Mouse (Mus musculus) T-helper 17 cell (primary cell): ENCODE measurements at regions not wholly inside any gene's neighbourhood (a gene's known extent, or its start where the extent isn't known, plus 50 kb on each side); places are given as distances from the start of the nearest gene placed in this dataset.

Experiments
- in situ Hi-C, 2 experiments: fragments of 300-600 bp; cut with MboI, MseI; formaldehyde crosslinking; loops; 1 replicate in 1 of 2; 2 replicates in 1 of 2; pipeline ENCODE4 v1.15.1; 2025; ENCODE audit warnings: high pct_unique_total_duplicates in 2 of 2

GRCm38 (mm10) chr12:68882503-68882902 lies 276.5 kb downstream of the Rps29 start:
- in situ Hi-C loops, result no loop called here

GRCm38 (mm10) chr12:68879425-68879824 lies 279.6 kb downstream of the Rps29 start:
- in situ Hi-C loops, result no loop called here

- in situ Hi-C loops, result no loop called here
Observed at GRCm38 (mm10) chr12:68871259-68871658, 287.7 kb downstream of the Rps29 start.

GRCm38 (mm10) chr12:68862991-68863356 lies 296.0 kb downstream of the Rps29 start:
- in situ Hi-C loops, result no loop called here

GRCm38 (mm10) chr12:68862313-68862990 lies 296.5 kb downstream of the Rps29 start:
- in situ Hi-C loops, result no loop called here

- in situ Hi-C loops, result no loop called here
Observed at GRCm38 (mm10) chr12:68860332-68860731, 298.7 kb downstream of the Rps29 start.

GRCm38 (mm10) chr12:68849616-68850140 lies 309.3 kb downstream of the Rps29 start:
- in situ Hi-C loops, result no loop called here

- in situ Hi-C loops, result no loop called here
Observed at GRCm38 (mm10) chr12:68840815-68841214, 318.2 kb downstream of the Rps29 start.

- in situ Hi-C loops, result no loop called here
Observed at GRCm38 (mm10) chr12:68840156-68840555, 318.8 kb downstream of the Rps29 start.

- in situ Hi-C loops, result no loop called here
Observed at GRCm38 (mm10) chr12:68836023-68836422, 323.0 kb downstream of the Rps29 start.

GRCm38 (mm10) chr12:68833914-68834313 lies 325.1 kb downstream of the Rps29 start:
- in situ Hi-C loops, result no loop called here

- in situ Hi-C loops, result no loop called here
Observed at GRCm38 (mm10) chr12:68829404-68829803, 329.6 kb downstream of the Rps29 start.

- in situ Hi-C loops, result no loop called here
Observed at GRCm38 (mm10) chr12:68827549-68828249, 331.3 kb downstream of the Rps29 start.

- in situ Hi-C loops, result no loop called here
Observed at GRCm38 (mm10) chr12:68794396-68794795, 364.6 kb downstream of the Rps29 start.

GRCm38 (mm10) chr12:68783636-68784035 lies 375.4 kb downstream of the Rps29 start:
- in situ Hi-C loops, result no loop called here

- in situ Hi-C loops, result no loop called here
Observed at GRCm38 (mm10) chr12:68775503-68775902, 383.5 kb downstream of the Rps29 start.

GRCm38 (mm10) chr12:68774800-68775199 lies 384.2 kb downstream of the Rps29 start:
- in situ Hi-C loops, result no loop called here

GRCm38 (mm10) chr12:68758263-68759020 lies 400.5 kb downstream of the Rps29 start:
- in situ Hi-C loops, result no loop called here

- in situ Hi-C loops, result no loop called here
Observed at GRCm38 (mm10) chr12:68728882-68729281, 430.1 kb downstream of the Rps29 start.

- in situ Hi-C loops, result no loop called here
Observed at GRCm38 (mm10) chr12:68718946-68719345, 440.0 kb downstream of the Rps29 start.

GRCm38 (mm10) chr12:68694275-68695267 lies 464.4 kb downstream of the Rps29 start:
- in situ Hi-C loops, result loop anchor here in 1 of 2 experiments (25.0 kb wide), 1 partner anchor 1568 kb away; no protein-coding TSS in a partner anchor
